Mouse (Mus musculus): ENCODE results near the gene Hist1h2be. TPM values are rescaled to one million over a fixed set of nuclear protein-coding genes. Genes with fewer than 3 reads are reported as not detected.
"Not testable (repeated sequence)": the region's sequence is repeated elsewhere in the genome, so short reads cannot be mapped to it uniquely, and the experiment has no call there.

Hist1h2be gene
- polyA plus RNA-seq, 1 experiment from 2014 or later, result 2.6 TPM

DNA sequence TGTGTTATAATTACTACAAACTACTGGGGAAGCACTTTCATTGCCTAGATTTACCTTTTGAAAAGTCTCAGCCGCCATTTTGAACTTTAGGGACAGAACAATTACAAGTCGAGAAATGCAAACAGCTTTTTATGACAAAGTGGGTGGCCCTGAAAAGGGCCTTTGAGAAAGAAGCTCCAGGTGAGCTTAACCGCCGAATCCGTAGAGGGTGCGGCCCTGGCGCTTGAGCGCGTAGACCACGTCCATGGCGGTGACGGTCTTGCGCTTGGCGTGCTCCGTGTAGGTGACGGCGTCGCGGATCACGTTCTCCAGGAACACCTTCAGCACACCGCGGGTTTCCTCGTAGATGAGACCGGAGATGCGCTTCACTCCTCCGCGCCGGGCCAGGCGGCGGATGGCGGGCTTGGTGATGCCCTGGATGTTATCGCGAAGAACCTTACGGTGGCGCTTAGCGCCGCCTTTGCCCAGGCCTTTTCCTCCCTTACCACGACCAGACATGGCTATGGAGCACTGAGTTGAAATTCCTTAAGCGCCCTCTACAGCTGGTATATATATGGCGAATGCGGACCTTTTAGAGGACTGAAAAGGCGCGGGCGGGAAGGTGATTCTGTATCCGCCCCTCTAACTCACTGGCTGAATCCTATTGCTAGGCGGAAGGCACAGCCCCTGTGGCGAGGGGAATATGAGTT is 69.6 kb downstream of the Hist1h2be start, which contains the start of gene Hist1h4f:
TSS of gene Hist1h4f (minus strand) at position 503 of the 689 bp plus-strand sequence.
- H3K4me2 ChIP-seq, result peak within 1 kb of the TSS; percentile 65
- under 1% methylated on average over 47 of the region's 47 CpGs for WGBS
- peak within 1 kb of the TSS; percentile 46 for H3K4me3 ChIP-seq
- peak within 1 kb of the TSS; percentile 93 for H3K27ac ChIP-seq
- peak within 1 kb of the TSS; percentile 69 for H3K9ac ChIP-seq
- H3K9me3 ChIP-seq (replicated peaks); H3K27me3 ChIP-seq; H3K36me3 ChIP-seq (ENCODE audit: poor library complexity, severe bottlenecking): not testable (repeated sequence)
- peak; percentile 87 for ATAC-seq
- peaks cover 21% of the 10 kb centered on the region for H3K4me1 ChIP-seq

DNA sequence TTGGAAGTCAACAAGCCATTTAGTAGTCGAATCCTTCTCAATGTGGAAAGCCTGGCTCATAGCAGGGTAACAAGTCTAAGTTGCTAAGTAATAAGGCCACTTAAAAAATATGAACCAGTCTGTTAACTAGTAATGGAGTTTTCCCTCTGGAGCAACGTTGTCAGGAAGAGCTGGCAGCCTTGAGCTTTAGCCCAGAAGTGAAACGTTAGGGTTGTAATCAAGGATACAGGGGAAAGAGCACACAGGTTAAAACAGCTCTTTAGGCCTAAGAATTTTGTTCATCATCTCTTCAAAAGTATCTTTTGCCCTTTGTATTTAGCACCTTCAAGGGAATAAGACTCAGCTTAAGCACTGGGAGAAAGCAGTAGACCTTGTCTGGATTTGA is 70.2 kb downstream of the Hist1h2be start:
- Histone ChIP-seq H3K4me2 (peak overlapping the region; percentile 65), H3K9ac (peak overlapping the region; percentile 69), H3K36me3 (ENCODE audit: poor library complexity, severe bottlenecking) (no peaks in the 10 kb centered on the region), H3K4me3 (peak overlapping the region; percentile 46), H3K27ac (peak overlapping the region; percentile 93), H3K4me1 (peaks cover 21% of the 10 kb centered on the region), H3K9me3 (replicated peaks) (no peaks in the 10 kb centered on the region), H3K27me3 (no peaks in the 10 kb centered on the region)
- 5% methylated on average over 3 of the region's 3 CpGs for WGBS
- no peak for ATAC-seq

DNA sequence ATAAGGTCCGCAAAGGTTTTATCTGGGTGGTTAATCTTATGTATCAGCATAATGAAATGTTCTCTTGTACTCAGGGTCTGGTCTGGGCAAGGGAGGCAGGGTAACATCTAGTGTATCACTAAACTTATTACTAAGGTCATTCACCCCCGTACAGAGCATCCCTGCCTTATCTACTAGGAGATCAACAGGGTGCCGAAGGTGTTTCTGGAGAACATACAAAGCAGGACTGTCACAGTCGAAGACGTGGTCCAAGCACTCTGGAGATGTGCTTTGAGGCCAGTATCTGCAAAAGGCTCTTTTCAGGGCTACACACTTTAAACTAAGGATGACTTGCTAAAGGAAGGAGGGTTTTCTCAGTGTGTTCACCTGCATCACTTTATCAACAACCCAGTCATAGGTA is 74.2 kb downstream of the Hist1h2be start:
- Histone ChIP-seq H3K4me1 (peaks cover 18% of the 10 kb centered on the region), H3K36me3 (ENCODE audit: poor library complexity, severe bottlenecking) (no peaks in the 10 kb centered on the region), H3K4me2 (no peak overlapping the region), H3K27ac (no peak overlapping the region), H3K27me3 (no peaks in the 10 kb centered on the region), H3K9ac (no peak overlapping the region), H3K4me3 (no peak overlapping the region), H3K9me3 (replicated peaks) (no peaks in the 10 kb centered on the region)
- 78% methylated on average over 5 of the region's 5 CpGs for WGBS
- no peak for ATAC-seq

DNA sequence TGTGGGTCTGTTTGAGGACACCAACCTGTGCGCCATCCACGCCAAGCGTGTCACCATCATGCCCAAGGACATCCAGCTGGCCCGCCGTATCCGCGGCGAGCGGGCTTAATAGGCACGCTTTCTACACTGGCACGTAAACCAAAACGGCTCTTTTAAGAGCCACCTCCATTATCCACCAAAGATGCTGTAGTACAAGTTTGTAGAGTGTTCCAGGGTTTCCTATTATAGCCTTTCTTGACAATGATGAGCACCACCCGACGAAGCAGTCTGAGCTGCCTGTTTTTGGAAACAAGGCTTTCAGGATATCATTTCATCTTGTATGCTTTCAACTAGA is 76.2 kb downstream of the Hist1h2be start:
- H3K9me3 ChIP-seq (replicated peaks); H3K36me3 ChIP-seq (ENCODE audit: poor library complexity, severe bottlenecking); ATAC-seq; H3K27me3 ChIP-seq: not testable (repeated sequence)
- H3K4me2 ChIP-seq, result peak overlapping the region; percentile 69
- H3K27ac ChIP-seq, result peak overlapping the region; percentile 95
- WGBS, result under 1% methylated on average over 13 of the region's 14 CpGs
- peak overlapping the region; percentile 47 for H3K4me3 ChIP-seq
- peak overlapping the region; percentile 73 for H3K9ac ChIP-seq
- H3K4me1 ChIP-seq, result peaks cover 11% of the 10 kb centered on the region

DNA sequence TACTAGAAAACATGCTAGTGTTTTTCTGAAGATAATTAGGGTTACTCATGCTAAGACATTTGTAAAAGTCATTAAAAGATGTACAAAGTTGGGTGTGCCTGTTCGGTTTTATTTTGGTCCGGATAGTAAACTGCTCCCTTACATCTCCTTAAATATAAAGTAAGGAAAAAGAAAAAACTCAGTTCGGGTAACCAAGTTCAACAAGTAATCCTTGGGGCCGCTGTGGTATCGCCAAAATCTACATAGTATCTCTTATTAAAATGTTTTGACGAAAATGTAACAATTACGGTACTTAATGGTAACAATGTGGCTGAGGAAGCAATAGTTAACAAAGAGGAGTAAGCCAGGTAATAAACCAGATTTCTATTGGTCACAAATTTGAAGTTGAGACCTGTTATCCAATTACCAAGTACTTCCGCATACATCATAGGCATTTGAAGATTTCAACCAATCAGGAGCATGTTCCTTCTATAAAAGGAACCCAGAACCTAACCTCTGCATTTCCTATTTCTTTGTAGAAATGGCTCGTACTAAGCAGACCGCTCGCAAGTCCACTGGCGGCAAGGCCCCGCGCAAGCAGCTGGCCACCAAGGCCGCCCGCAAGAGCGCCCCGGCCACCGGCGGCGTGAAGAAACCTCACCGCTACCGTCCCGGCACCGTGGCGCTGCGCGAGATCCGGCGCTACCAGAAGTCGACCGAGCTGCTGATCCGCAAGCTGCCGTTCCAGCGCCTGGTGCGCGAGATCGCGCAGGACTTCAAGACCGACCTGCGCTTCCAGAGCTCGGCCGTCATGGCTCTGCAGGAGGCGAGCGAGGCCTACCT is 76.7 kb downstream of the Hist1h2be start, which contains the start of gene Hist1h3f:
TSS of gene Hist1h3f (plus strand) at position 88 of the 822 bp plus-strand sequence.
- WGBS, result under 1% methylated on average over 32 of the region's 45 CpGs
- Histone ChIP-seq H3K27me3 (no peaks in the 10 kb centered on the region), H3K9me3 (replicated peaks) (no peaks in the 10 kb centered on the region), H3K27ac (peak within 1 kb of the TSS; percentile 95), H3K4me3 (peak within 1 kb of the TSS; percentile 47), H3K36me3 (ENCODE audit: poor library complexity, severe bottlenecking) (no peaks in the 10 kb centered on the region), H3K9ac (peak within 1 kb of the TSS; percentile 73), H3K4me2 (peak within 1 kb of the TSS; percentile 70), H3K4me1 (peaks cover 11% of the 10 kb centered on the region)
- ATAC-seq, result peak; percentile 95

DNA sequence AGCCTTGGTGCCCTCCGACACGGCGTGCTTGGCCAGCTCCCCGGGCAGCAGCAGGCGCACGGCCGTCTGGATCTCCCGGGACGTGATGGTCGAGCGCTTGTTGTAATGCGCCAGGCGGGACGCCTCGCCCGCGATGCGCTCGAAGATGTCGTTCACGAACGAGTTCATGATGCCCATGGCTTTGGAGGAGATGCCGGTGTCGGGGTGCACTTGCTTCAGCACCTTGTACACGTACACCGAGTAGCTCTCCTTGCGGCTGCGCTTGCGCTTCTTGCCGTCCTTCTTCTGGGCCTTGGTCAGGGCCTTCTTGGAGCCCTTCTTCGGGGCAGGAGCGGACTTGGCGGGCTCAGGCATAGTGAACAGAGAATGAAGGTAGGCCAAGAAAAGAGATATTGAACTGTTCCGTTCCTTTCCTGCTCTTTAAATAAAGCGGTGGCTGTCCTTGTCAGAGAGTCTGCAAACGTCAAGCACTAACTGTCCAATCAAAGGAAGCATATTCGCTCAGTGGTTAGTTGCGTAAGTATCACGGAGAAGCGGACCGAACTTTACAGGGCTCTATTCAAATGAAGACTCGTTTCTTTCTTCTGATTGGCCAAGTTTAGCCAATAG is 77.8 kb downstream of the Hist1h2be start, which contains the start of gene Hist1h2bh:
TSS of gene Hist1h2bh (minus strand) at position 394 of the 609 bp plus-strand sequence.
- H3K27me3 ChIP-seq; H3K9me3 ChIP-seq (replicated peaks); H3K36me3 ChIP-seq (ENCODE audit: poor library complexity, severe bottlenecking): not testable (repeated sequence)
- WGBS, result under 1% methylated on average over 42 of the region's 42 CpGs
- peaks cover 14% of the 10 kb centered on the region for H3K4me1 ChIP-seq
- peak within 1 kb of the TSS; percentile 70 for H3K4me2 ChIP-seq
- peak within 1 kb of the TSS; percentile 47 for H3K4me3 ChIP-seq
- ATAC-seq, result peak; percentile 93
- H3K27ac ChIP-seq, result peak within 1 kb of the TSS; percentile 95
- H3K9ac ChIP-seq, result peak within 1 kb of the TSS; percentile 71

DNA sequence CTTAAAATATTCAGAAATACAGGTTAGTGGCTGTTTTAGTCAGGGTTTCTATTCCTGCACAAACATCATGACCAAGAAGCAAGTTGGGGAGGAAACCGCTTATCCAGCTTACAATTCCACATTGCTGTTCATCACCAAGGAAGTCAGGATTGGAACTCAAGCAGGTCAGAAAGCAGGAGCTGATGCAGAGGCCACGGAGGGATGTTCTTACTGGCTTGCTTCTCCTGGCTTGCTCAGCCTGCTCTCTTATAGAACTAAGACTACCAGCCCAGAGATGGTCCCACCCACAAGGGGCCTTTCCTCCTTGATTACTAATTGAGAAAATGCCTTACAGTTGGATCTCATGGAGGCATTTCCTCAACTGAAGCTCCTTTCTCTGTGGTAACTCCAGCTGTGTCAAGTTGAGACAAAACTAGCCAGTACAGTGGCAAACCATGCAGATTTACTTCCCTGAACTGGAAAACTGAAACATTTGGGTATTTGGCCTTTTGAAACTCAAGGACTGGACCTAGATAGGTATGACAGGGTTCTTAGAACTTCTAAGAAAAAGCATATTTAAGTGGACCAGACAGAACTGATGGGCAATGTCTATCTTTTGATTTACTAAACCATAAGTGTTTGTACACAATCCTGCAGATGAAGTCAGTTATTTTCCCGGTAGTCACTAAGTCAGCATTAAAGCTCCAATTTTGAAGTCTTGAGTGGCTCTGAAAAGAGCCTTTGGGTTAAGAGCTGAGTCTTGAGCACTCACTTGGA is 78.5 kb downstream of the Hist1h2be start:
- H3K27me3 ChIP-seq; H3K36me3 ChIP-seq (ENCODE audit: poor library complexity, severe bottlenecking); H3K9me3 ChIP-seq (replicated peaks); ATAC-seq: not testable (repeated sequence)
- Histone ChIP-seq H3K4me1 (peaks cover 17% of the 10 kb centered on the region), H3K9ac (peak overlapping the region; percentile 71), H3K27ac (peak overlapping the region; percentile 89), H3K4me3 (peak overlapping the region; percentile 46), H3K4me2 (peak overlapping the region; percentile 70)
- 7% methylated on average over 3 of the region's 3 CpGs for WGBS

DNA sequence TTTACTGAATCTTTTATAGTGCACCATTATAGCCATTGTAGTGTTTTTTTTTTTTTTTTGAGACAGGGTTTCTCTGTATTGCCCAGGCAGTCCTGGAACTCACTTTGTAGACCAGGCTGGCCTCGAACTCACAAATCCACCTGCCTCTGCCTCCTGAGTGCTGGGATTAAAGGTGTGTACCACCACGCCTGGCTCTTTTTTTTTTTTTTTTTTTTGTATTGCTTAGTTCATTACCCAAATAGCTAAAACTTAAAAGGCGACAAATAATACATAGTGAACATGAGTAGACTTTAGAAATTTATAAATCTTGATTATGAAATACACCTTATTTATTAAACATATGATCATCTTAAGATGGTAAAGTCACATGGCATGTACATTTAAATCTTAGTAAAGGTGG is 79.4 kb downstream of the Hist1h2be start:
- Histone ChIP-seq H3K4me3 (no peak overlapping the region), H3K36me3 (ENCODE audit: poor library complexity, severe bottlenecking) (no peaks in the 10 kb centered on the region), H3K4me1 (peaks cover 27% of the 10 kb centered on the region), H3K4me2 (no peak overlapping the region), H3K27ac (no peak overlapping the region), H3K9me3 (replicated peaks) (no peaks in the 10 kb centered on the region), H3K27me3 (no peaks in the 10 kb centered on the region), H3K9ac (no peak overlapping the region)
- 80% methylated on average over 3 of the region's 3 CpGs for WGBS
- no peak for ATAC-seq

DNA sequence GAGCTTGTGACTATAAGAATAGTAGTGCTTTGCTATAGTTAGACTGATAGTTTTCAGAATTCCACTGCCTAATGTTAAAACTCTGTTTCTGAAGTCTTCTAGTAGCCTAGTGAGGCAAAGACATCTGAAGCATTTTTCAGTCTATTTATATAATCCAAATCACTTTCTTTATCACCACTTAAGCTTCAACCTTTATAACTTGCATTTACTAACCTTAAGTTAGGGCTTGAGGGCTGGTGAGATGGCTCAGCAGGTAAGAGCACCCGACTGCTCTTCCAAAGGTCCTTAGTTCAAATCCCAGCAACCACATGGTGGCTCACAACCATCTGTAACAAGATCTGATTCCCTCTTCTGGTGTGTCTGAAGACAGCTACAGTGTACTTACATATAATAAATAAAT is 81.1 kb downstream of the Hist1h2be start:
- not testable (repeated sequence) for H3K36me3 ChIP-seq (ENCODE audit: poor library complexity, severe bottlenecking); H3K4me2 ChIP-seq

GRCm38 (mm10) chr13:23538249-23538648 is 82.7 kb downstream of the Hist1h2be start:
- Histone ChIP-seq H3K4me1 (peaks cover 37% of the 10 kb centered on the region), H3K4me2 (no peak overlapping the region), H3K27ac (no peak overlapping the region), H3K4me3 (no peak overlapping the region), H3K9ac (no peak overlapping the region), H3K27me3 (no peaks in the 10 kb centered on the region), H3K9me3 (replicated peaks) (no peaks in the 10 kb centered on the region), H3K36me3 (ENCODE audit: poor library complexity, severe bottlenecking) (no peaks in the 10 kb centered on the region)
- WGBS, result 78% methylated on average over 5 of the region's 5 CpGs
- ATAC-seq, result no peak

More for the DNA sequence above, 81.1 kb downstream of the Hist1h2be start:
- not testable (repeated sequence) for H3K27me3 ChIP-seq; H3K9me3 ChIP-seq (replicated peaks); ATAC-seq; H3K4me3 ChIP-seq; H3K27ac ChIP-seq; H3K9ac ChIP-seq
- H3K4me1 ChIP-seq, result peaks cover 29% of the 10 kb centered on the region
- 75% methylated on average over 1 of the region's 1 CpGs for WGBS

- Histone ChIP-seq H3K9me3 (replicated peaks) (no peaks in the 10 kb centered on the region), H3K9ac (peak overlapping the region; percentile 70), H3K4me3 (peak overlapping the region; percentile 58), H3K27me3 (no peaks in the 10 kb centered on the region), H3K36me3 (ENCODE audit: poor library complexity, severe bottlenecking) (no peaks in the 10 kb centered on the region), H3K4me2 (peak overlapping the region; percentile 61), H3K27ac (no peak overlapping the region), H3K4me1 (peaks cover 41% of the 10 kb centered on the region)
- 79% methylated on average over 3 of the region's 3 CpGs for WGBS
- no peak for ATAC-seq
These were observed 83.8 kb downstream of the Hist1h2be start for GRCm38 (mm10) chr13:23537006-23537710.
